Mouse (Mus musculus) heart, postnatal 4 days (tissue): ENCODE data around the gene Lmbr1. TPM values are rescaled to one million over a fixed set of nuclear protein-coding genes. Genes with fewer than 3 reads are reported as not detected.

Source experiments
- DNase-seq: peaks from one replicate; pipeline ENCODE4 v3.0.0; 2021
- microRNA-seq, 2 experiments: library from miRNA; unstranded; fragments of <30 nt; microRNA quantifications; one replicate each; pipeline ENCODE4 v1.2.0; 2021 to 2022
- total RNA-seq, 2 experiments: library from RNA; stranded (reverse); gene quantifications; 2 replicates each; pipeline ENCODE4 v1.2.3; 2021

The Lmbr1 gene
- total RNA-seq, 2 experiments from 2014 or later: 19.2 to 21.2 TPM

DNA sequence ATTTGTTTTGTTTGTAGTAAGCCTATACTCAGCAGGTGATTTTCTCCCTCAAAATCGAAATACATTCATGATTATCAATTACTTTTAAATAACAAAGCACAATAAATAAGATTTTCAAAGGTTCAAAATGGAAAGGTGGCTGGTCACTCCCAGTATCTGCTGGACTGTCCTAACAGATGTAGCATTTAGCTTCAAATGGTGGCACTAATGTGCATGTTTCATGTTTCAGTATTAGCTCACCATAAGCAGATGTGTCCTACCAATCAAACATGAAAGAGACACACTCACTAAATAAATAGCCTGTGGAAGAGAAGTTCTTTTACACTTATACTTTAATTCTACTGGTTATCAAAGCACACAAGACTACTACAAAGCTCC is 126.7 kb downstream of the Lmbr1 start:
- DNase-seq: no peak

DNA sequence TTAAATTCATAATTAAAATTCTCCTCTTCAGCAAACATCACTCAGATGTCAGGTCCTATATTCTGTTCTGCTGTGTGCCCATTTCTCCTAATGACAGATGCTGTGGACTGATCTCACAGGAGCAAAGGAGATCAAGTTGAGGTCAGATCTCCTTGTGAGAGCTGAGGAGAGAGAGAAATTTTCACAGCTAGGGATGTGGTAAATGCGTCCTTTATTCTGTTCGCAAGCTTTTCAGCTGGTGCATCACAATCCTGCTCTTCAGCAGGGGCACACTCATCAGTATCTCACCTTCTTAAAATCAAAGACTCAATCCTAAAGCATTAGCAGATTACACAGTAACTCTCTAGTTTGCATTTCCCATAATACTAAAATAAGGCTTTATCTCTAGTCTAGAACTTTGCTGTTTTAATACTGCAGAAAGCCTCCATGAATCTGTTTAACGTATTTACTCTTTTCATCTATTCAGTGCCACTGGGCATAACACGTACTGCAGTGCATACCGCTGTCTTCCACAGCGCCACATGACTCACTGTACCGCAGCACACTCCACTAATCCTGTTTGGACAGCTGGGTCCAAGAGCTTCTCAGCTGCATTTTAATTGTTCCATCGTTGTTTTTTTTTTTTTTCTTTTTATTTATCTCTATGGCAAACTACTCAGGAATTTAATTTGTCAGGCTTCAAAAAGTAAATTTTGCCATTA is 127.2 kb downstream of the Lmbr1 start:
- no peak for DNase-seq

DNA sequence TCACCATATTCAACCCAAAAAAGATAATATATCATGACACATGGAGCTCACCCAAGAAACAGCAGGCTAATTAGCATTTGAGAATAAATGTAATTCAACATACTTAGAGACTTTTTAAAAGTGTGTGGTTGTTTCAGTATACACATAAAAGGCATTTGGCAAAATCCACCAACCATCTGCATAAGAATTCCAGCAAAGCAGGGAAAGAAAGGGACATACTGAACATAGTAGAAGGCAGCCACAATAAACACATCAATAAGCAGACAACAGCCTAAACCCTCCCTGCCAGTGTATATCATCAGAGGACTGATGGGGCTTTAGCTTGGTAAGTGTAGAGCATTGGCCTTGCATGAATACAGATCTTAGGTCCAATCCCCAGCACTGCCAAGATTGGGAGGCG is 133.4 kb downstream of the Lmbr1 start:
- no peak for DNase-seq

DNA sequence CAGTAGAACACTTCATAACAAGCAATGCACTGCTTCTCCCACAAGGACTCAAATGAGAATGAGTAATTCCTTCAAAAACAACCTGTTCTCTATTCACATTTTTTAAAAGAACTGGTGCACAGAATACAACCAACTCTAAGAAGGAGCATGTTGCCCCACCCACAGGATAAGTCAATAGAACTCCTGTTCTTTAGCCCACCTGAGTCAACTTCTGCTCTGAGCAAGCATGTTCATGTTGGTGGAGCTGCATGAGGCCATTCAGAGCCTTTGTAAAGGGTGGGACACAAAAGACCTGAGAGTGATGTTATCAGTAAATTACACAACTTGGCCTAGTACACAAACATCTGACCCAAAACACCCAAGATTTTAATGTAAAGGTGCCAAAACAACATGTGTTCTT is 139.8 kb downstream of the Lmbr1 start:
- DNase-seq: no peak

DNA sequence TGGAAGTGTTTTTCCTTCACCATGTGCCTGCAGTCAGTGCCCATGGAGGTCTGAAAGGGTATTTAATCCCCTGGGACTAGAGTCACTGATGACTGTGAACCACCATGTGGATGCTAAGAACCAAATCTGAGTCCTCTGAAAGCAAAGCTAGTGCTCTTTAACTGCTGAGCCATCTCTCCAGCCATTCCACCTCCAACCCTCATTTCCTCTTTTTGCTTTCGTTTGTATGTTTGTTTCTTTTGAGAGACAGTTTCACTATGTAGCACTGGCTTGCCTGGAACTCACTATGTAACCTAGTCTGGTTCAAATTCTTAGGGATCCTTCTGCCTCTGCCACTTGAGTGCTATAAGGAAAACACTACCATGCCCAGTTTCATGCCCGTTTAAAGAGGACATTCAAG is 147.7 kb downstream of the Lmbr1 start:
- no peak for DNase-seq

DNA sequence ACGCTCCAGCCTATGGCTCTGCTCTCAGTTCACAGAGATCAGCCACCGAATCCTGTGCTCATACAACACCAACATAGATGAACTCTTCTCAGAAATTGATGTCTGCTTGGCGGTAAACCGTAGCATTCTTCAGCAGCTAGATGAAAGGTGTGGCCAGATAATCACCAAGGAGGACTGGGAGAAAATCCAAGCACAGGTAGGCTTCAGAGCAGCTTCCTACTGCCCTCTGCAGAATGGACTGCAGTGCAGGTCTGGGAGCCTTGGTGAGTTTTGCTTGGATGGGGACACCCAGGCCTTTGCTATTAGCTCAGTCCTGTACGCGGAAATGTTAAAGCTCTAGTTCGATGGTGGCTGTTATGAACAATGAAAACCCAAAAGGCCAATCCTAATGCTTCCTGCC is 154.1 kb downstream of the Lmbr1 start:
- no peak for DNase-seq

DNA sequence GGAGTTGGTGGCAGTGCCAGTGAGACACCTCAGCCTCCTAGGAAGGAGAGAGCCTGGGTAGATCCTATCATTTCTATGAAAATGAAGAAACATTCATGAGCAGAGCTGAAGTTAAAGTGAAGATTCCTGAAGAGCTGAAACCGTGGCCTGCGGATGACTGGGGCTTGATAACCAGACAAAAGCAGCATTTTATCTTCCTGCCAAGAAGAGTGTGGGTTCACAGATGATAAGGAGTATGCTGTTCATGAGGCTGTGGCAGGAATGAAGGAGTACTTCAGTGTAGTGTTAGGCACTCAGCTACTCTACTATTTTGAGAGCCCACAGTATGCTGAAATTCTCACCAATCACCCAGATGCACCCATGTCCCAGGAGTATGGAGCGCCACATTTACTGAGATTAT is 160.2 kb downstream of the Lmbr1 start:
- DNase-seq: no peak

DNA sequence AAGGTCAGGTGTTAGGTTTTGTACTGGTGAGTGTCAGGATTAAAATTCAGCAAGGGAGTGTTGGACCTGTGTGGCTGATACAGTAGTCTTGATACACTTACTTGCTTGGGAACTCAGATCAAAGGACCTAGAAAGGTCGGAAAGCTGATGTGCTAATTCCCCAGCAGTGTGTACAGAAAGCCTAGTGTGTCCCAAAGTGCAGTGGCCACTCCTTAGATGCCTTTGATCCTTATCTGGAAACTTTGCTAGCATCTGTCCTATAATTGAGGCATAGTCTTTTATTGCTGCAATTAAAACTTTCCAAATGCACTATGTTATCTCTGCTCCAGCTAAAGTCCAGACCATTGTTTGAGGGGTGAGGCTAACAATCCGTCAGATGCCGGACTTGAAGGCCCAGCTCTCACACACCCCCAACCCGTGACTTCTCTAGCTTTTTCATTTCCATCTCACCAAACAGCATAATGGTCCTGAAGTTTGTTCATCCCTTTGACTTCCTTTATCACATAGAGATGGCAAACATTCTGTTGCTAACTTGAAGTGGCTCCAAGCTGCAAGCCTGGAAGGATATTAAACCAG is 166.1 kb downstream of the Lmbr1 start:
- DNase-seq: no peak

DNA sequence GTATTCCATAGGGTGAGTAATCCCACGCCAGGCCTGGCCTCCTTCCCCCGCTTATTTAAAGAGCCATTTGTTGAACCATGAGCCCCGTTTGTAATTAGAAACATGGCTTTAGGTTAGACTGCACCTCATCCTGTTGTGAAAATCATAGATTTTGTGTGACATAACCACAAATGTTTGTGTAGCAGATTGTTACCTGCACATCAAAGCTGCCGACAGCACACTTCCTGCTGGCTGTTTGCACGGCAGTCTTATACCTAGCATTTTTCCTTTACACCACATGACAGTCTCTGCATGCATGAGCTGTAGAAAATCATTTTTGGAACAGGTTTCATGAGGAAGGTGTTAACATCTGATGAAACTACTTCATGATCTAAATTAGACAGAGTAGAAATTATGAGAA is 172.5 kb downstream of the Lmbr1 start:
- DNase-seq: no peak

DNA sequence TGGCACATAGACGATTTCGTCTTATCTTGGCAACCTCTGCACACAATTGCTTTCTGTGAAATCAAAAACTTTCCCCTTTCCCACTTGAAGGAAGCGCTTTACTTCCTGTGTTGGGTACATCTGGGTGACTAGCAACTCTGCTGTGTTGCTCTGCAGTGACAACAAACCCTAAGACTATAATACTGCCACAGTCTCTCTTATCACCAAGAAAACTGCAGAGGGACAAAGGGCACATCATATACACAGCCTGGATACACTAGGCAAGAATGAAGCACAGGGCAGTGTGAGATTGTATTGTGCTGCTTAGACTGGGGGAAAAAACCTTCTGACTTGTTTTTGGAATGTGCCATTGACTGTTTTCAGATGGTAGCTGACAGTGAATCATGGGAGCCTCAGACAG is 178.3 kb downstream of the Lmbr1 start:
- DNase-seq: no peak

DNA sequence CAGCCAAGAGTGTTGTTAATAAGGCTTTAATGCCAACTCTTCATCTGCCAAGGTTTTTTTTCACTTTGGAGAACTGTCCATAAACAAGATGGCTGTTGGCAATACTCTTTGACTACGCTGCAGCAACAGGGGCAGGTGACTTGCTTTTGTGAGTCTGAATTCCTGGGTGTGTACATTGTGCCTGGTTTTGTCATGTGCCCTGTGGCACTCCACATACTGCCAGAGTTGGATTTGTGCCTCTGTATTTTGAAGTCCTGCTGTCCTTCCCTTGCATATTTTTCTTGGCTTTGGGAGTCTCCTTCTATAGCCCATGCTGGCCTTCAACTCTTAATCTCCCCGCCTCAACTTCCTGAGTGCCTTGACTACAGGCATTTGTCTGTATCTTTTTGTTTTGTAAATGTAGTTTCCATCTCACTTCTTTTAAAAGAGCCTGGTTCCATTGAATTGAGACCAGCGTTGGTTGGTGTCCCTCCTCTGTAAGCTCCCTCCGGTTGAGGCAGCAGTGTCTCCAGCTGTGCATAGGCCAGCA is 179.2 kb downstream of the Lmbr1 start:
- no peak for DNase-seq

DNA sequence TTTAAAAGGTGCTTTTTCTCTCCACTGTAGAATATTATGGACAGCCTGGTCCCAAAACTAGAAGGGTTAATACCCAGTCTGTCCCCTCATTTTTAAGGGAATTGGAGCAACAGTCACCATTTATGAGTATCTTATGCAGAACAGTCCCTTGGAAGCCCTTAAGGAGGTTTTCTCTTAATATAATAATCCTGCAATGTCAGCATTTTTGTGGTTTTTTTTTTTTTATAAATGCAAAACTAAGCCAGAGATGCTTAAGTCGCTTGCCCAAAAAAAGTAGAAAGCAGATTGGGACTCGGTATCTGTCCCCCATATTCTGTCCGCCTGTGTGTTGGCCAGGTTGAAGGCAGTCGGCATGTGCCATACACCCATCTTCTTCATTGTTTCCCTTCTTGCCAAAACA is 181.0 kb downstream of the Lmbr1 start:
- no peak for DNase-seq

DNA sequence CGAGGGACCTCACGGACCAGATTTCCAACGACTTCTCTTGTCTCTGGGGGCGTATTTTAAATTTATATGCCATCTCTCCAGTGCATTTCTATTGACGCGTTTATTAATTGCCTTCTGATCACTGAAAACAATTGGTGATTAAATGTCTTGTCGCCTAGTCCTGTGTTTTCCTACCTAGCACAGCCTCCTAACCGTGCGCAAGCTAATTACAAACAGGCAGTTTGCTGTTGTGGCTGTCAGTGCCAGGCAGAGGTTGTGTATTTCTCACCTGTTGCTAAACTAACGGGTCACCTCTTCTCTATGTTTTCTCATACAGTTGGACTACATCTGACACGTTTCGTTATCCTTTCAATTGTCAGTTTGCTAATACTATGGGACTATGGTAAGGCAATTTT is 181.9 kb downstream of the Lmbr1 start:
- no peak for DNase-seq

DNA sequence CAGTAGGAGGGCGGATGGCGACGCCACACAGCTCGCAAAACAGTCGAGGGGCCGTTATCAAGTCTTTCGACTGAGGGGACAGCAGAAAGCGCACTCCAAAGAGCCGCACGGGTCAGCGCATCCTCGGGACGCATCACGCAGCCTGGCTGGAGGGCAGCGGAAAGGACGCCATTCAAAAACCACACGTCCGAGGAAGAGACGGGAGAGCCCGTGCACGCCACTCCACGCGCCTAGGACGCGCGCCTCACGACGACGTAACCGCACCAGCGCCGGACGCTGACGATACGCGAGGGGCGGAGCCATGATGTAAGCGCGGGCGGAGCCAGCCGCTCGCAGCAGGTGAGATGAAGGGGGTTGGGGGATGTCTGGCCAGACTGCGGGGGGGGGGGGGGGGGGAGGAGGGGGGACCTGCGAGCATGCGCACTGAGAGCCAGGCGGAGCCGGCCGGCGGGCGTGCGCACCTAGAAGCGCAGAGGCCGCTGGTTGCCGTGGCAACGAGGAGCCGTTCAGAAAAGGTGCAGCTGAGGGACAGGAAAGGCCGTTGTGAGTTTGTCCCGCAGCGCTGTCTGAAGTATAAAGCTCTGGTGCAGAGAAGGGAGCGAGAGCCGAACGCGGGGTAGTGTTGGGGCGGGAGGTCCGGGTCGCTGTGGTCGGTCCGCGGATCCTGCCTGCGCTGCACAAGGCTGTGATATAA is 182.5 kb downstream of the Lmbr1 start, which contains the start of gene Rnf32:
Gene Rnf32 (plus strand): TSS at position 423 of the 694 bp plus-strand sequence.
- peak; percentile 77 for DNase-seq

DNA sequence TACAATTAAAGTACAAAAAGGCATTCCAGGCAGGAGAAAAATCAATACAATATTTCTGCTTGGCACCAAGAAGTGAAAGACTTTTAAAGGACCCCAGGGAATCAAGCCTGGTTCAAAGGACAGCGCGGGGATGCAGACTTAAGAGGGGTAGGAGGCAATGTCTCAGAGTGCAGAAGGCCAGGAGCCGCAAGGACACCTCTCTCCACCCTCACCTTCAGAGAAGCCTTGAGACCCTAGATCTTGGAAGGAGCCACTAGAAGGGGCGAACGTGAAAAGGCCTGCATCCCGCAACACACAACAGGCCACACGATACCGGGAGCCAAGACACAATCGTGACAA is 183.0 kb downstream of the Lmbr1 start:
- no peak for DNase-seq

DNA sequence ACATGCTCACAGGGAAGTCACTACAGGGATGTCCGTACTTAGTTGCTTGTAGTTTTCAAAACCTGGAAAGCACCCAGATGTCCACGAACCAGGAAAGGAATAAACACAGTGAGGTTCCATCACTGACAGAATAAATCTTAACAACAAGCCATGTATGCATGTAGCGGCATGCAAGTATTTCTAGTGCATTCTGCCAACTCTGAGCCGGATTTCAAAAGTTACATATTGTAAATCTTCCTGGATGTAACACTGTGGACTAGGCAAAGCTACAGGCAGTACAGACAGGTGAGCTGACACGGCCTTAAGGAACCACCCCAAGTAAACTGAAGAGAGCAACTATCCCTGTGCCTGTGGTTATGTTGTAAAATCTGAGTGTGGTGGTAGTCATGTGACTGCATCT is 191.4 kb downstream of the Lmbr1 start:
- DNase-seq: no peak

Small RNA genes within 50 kb of the gene (microRNA-seq; reads per million reads assigned to microRNA genes)
- gene Gm23801: 0 reads per million in 2 experiments

Other genes with a start within 250 kb of the Lmbr1 start
- gene Rnf32, start 182.4 kb downstream of the Lmbr1 start, total RNA-seq: under 1 TPM; 0.91 to 0.95 TPM
- gene Nom1, start 56.3 kb upstream of the Lmbr1 start, total RNA-seq: 10 to 100 TPM; 13.3 to 15.7 TPM
- gene Mnx1, start 100.1 kb upstream of the Lmbr1 start, total RNA-seq: not detected
- 10 to 100 TPM; 48.9 to 51.3 TPM for gene Ube3c, start 190.9 kb upstream of the Lmbr1 start, total RNA-seq